Mouse (Mus musculus) spleen, embryonic (tissue): Measurements from ENCODE around the gene Erp27.

Experiments
- CTCF ChIA-PET: fragments of 350-600 bp; sonication (Branson Sonifier 250); formaldehyde crosslinking; loops from one replicate; lab custom pipeline; 2022; lab: Charles Lee

Erp27 gene

GRCm38 (mm10) chr6:136922080-136922479 lies at the start of gene Erp27:
Gene Erp27, minus strand, starts transcription at chr6:136922180.
- CTCF ChIA-PET = interaction anchor here (0.5 to 1.1 kb wide), 2 partner anchors 10 to 60 kb away, joined by 3 to 4 read pairs; no protein-coding TSS in a partner anchor

- CTCF ChIA-PET = interaction anchor here (1.1 to 1.3 kb wide), 3 partner anchors 40 to 49 kb away, joined by 3 to 13 read pairs (median 4); no protein-coding TSS in a partner anchor
Observed at GRCm38 (mm10) chr6:136968877-136969276, 46.9 kb upstream of the Erp27 start.

GRCm38 (mm10) chr6:136967466-136967865 lies 45.5 kb upstream of the Erp27 start:
- CTCF ChIA-PET = interaction anchor here (0.7 to 2.0 kb wide), 7 partner anchors 23 to 280 kb away, joined by 3 to 9 read pairs (median 4); partner anchors contain the start of gene Arhgdib

GRCm38 (mm10) chr6:136965912-136966311 lies 43.9 kb upstream of the Erp27 start:
- CTCF ChIA-PET = interaction anchor here (0.5 to 0.7 kb wide), 2 partner anchors 52 to 113 kb away, joined by 7 to 10 read pairs; no protein-coding TSS in a partner anchor

- CTCF ChIA-PET = interaction anchor here (1.7 kb wide), 1 partner anchor 24 kb away, joined by 4 read pairs; the partner anchor contains the start of gene Arhgdib
Observed at GRCm38 (mm10) chr6:136964609-136965510, 42.9 kb upstream of the Erp27 start.

GRCm38 (mm10) chr6:136962957-136963356 lies 41.0 kb upstream of the Erp27 start:
- CTCF ChIA-PET = interaction anchor here (1.7 kb wide), 1 partner anchor 22 kb away, joined by 4 read pairs; the partner anchor contains the start of gene Arhgdib

- CTCF ChIA-PET = interaction anchor here (1.1 kb wide), 1 partner anchor 11 kb away, joined by 3 read pairs; no protein-coding TSS in a partner anchor
Observed at GRCm38 (mm10) chr6:136959131-136959530, 37.2 kb upstream of the Erp27 start.

GRCm38 (mm10) chr6:136957062-136957461 lies 35.1 kb upstream of the Erp27 start:
- CTCF ChIA-PET = no interaction called here

- CTCF ChIA-PET = interaction anchor here (0.7 kb wide), 1 partner anchor 60 kb away, joined by 3 read pairs; no protein-coding TSS in a partner anchor
Observed at GRCm38 (mm10) chr6:136955240-136955639, 33.3 kb upstream of the Erp27 start.

- CTCF ChIA-PET = interaction anchor here (0.7 kb wide), 1 partner anchor 60 kb away, joined by 3 read pairs; no protein-coding TSS in a partner anchor
Observed at GRCm38 (mm10) chr6:136954715-136955114, 32.7 kb upstream of the Erp27 start.

GRCm38 (mm10) chr6:136954192-136954591 lies 32.2 kb upstream of the Erp27 start:
- CTCF ChIA-PET = interaction anchor here (0.7 kb wide), 1 partner anchor 33 kb away, joined by 3 read pairs; no protein-coding TSS in a partner anchor

- CTCF ChIA-PET = no interaction called here
Observed at GRCm38 (mm10) chr6:136952930-136953329, 30.9 kb upstream of the Erp27 start.

- CTCF ChIA-PET = no interaction called here
Observed at GRCm38 (mm10) chr6:136950171-136950570, 28.2 kb upstream of the Erp27 start.

GRCm38 (mm10) chr6:136947716-136948115 lies 25.7 kb upstream of the Erp27 start:
- CTCF ChIA-PET = interaction anchor here (1.5 kb wide), 1 partner anchor 12 kb away, joined by 3 read pairs; no protein-coding TSS in a partner anchor

- CTCF ChIA-PET = interaction anchor here (0.9 kb wide), 1 partner anchor 216 kb away, joined by 15 read pairs; no protein-coding TSS in a partner anchor
Observed at GRCm38 (mm10) chr6:136946943-136947342, 25.0 kb upstream of the Erp27 start.

- CTCF ChIA-PET = interaction anchor here (0.9 kb wide), 1 partner anchor 215 kb away, joined by 15 read pairs; no protein-coding TSS in a partner anchor
Observed at GRCm38 (mm10) chr6:136946241-136946640, 24.3 kb upstream of the Erp27 start.

- CTCF ChIA-PET = interaction anchor here (0.9 kb wide), 1 partner anchor 23 kb away, joined by 4 read pairs; no protein-coding TSS in a partner anchor
Observed at GRCm38 (mm10) chr6:136944511-136944910, 22.5 kb upstream of the Erp27 start.

- CTCF ChIA-PET = interaction anchor here (0.7 kb wide), 1 partner anchor 135 kb away, joined by 3 read pairs; no protein-coding TSS in a partner anchor
Observed at GRCm38 (mm10) chr6:136943392-136943791, 21.4 kb upstream of the Erp27 start.

GRCm38 (mm10) chr6:136942280-136942679 lies 20.3 kb upstream of the Erp27 start:
- CTCF ChIA-PET = interaction anchor here (2.4 kb wide), 1 partner anchor 12 kb away, joined by 13 read pairs; no protein-coding TSS in a partner anchor

- CTCF ChIA-PET = interaction anchor here (1.0 to 2.4 kb wide), 4 partner anchors 11 to 27 kb away, joined by 3 to 13 read pairs (median 4); no protein-coding TSS in a partner anchor
Observed at GRCm38 (mm10) chr6:136941051-136942021, 19.4 kb upstream of the Erp27 start, which contains the start of gene Arhgdib. Gene Arhgdib, minus strand, starts transcription at chr6:136941899.
